Mouse (Mus musculus): ENCODE measurements around the gene Ranbp3l.

Gene Ranbp3l

GRCm38 (mm10) chr15:9093598-9094365 is 126.0 kb downstream of the Ranbp3l start:
- no peak for DNase-seq (ENCODE audit: low spot score)

- peak; percentile 42 for DNase-seq (ENCODE audit: low spot score)
Observed at GRCm38 (mm10) chr15:9094366-9094750, 126.6 kb downstream of the Ranbp3l start.

- DNase-seq (ENCODE audit: low spot score), result no peak
Observed at GRCm38 (mm10) chr15:9096865-9097264, 129.1 kb downstream of the Ranbp3l start.

- DNase-seq (ENCODE audit: low spot score), result no peak
Observed at GRCm38 (mm10) chr15:9100446-9101077, 132.8 kb downstream of the Ranbp3l start.

- DNase-seq (ENCODE audit: low spot score), result no peak
Observed at GRCm38 (mm10) chr15:9106303-9107074, 138.7 kb downstream of the Ranbp3l start.

GRCm38 (mm10) chr15:9110526-9111347 is 143.0 kb downstream of the Ranbp3l start:
- no peak for DNase-seq (ENCODE audit: low spot score)

- no peak for DNase-seq (ENCODE audit: low spot score)
Observed at GRCm38 (mm10) chr15:9111648-9112047, 143.9 kb downstream of the Ranbp3l start.

- no peak for DNase-seq (ENCODE audit: low spot score)
Observed at GRCm38 (mm10) chr15:9113556-9113955, 145.8 kb downstream of the Ranbp3l start.

- DNase-seq (ENCODE audit: low spot score), result no peak
Observed at GRCm38 (mm10) chr15:9114131-9114530, 146.4 kb downstream of the Ranbp3l start.

GRCm38 (mm10) chr15:9114599-9114998 is 146.8 kb downstream of the Ranbp3l start:
- DNase-seq (ENCODE audit: low spot score), result no peak
